Mouse (Mus musculus): ENCODE measurements at regions not wholly inside any gene's neighbourhood (a gene's known extent, or its start where the extent isn't known, plus 50 kb on each side); places are given as distances from the start of the nearest gene placed in this dataset.
"Not testable (repeated sequence)": the region's sequence is repeated elsewhere in the genome, so short reads cannot be mapped to it uniquely, and the experiment has no call there.

DNA sequence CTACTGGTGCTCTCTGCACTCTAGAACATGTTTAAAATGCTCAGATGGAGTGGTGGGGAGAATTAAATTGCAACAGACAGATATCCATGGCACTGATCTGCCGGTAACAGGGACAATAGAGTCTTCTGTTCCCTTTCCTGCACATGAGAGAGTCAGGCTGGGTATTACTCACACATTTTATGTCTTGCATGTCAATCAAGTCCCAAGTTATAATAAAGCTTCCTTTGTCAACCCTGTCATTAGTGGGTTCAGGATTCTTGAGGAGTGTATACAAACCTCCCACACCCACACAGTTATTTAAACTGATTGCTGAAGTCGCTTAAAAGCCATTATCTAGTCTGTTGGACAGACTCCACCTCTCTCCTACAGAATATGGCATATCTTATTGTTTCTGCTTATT lies 220.7 kb upstream of the Zfp703 start:
- Histone ChIP-seq H3K27me3 (no peaks in the 10 kb centered on the region), H3K4me2 (replicated peaks) (no peak overlapping the region), H3K4me1 (no peaks in the 10 kb centered on the region), H3K4me3 (no peak overlapping the region), H3K9ac (replicated peaks) (no peak overlapping the region), H3K36me3 (no peaks in the 10 kb centered on the region), H3K9me3 (no peaks in the 10 kb centered on the region), H3K27ac (replicated peaks) (no peak overlapping the region)
- no peak for ATAC-seq (ENCODE audit: low FRiP score, low read depth)
- WGBS = 80% methylated on average over 2 of the region's 2 CpGs

DNA sequence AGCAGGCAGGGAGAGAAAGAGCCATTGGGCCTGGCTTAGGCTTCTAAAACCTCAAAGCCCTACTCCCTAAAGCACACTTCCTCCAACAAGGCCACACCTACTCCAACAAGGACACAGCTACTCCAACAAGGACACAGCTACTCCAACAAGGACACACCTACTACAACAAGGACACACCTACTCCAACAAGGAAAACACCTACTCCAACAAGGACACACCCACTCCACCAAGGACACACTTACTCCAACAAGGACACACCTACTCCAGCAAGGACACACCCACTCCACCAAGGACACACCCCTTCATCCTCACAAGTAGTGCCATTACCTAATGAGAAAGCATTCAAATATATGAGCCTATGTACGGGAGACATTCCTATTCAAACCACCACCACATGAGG lies 216.4 kb upstream of the Zfp703 start:
- no peak overlapping the region for H3K9ac ChIP-seq (replicated peaks)
- H3K4me2 ChIP-seq (replicated peaks) = no peak overlapping the region
- WGBS = 96% methylated on average over 1 of the region's 1 CpGs
- H3K4me3 ChIP-seq = no peak overlapping the region
- H3K4me1 ChIP-seq = no peaks in the 10 kb centered on the region; the same call in 1 of the 2 replicates
- H3K36me3 ChIP-seq = no peaks in the 10 kb centered on the region
- H3K9me3 ChIP-seq = no peaks in the 10 kb centered on the region
- no peak overlapping the region for H3K27ac ChIP-seq (replicated peaks)
- no peak for ATAC-seq (ENCODE audit: low FRiP score, low read depth)
- H3K27me3 ChIP-seq = no peaks in the 10 kb centered on the region

GRCm38 (mm10) chr8:26762942-26763778 lies 214.0 kb upstream of the Zfp703 start:
- no peaks in the 10 kb centered on the region; the same call in 1 of the 2 replicates for H3K4me1 ChIP-seq
- 87% methylated on average over 16 of the region's 16 CpGs for WGBS
- no peak overlapping the region for H3K4me2 ChIP-seq (replicated peaks)
- no peaks in the 10 kb centered on the region for H3K27me3 ChIP-seq
- H3K9me3 ChIP-seq = no peaks in the 10 kb centered on the region
- no peaks in the 10 kb centered on the region for H3K36me3 ChIP-seq
- H3K4me3 ChIP-seq = no peak overlapping the region
- H3K9ac ChIP-seq (replicated peaks) = no peak overlapping the region
- no peak overlapping the region for H3K27ac ChIP-seq (replicated peaks)
- ATAC-seq (ENCODE audit: low FRiP score, low read depth) = no peak

- no peaks in the 10 kb centered on the region for H3K36me3 ChIP-seq
- no peaks in the 10 kb centered on the region for H3K9me3 ChIP-seq
- ATAC-seq (ENCODE audit: low FRiP score, low read depth) = no peak
- H3K4me1 ChIP-seq = peaks cover 3% of the 10 kb centered on the region; the same call in 1 of the 2 replicates
- H3K27me3 ChIP-seq = no peaks in the 10 kb centered on the region
- 86% methylated on average over 10 of the region's 10 CpGs for WGBS
- H3K4me2 ChIP-seq (replicated peaks) = no peak overlapping the region
- no peak overlapping the region for H3K4me3 ChIP-seq
- no peak overlapping the region for H3K9ac ChIP-seq (replicated peaks)
- H3K27ac ChIP-seq (replicated peaks) = no peak overlapping the region
Observed at GRCm38 (mm10) chr8:26768474-26769229, 208.5 kb upstream of the Zfp703 start.

DNA sequence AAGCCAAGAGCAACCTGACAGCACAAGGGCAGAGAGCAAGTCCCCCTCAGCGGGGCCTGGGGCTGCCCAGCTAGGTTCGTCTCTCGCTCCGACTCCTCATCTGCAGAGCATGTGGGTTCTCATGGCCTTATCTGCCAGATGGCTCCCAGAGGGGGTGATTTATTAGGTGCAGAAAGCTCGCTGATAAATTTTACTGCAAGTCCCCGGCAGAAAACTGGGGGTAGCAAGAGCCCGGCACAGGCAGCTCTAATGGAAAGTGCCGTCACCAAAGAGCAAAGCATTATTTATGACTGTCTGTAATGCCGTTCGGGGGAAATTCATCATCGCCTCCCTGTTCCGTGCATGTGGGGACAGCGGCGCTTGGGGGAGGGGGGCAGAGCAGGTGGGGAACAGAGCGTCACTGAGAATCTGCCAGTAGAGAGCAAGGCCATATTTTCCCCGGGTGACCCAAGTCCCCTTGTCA lies 206.7 kb upstream of the Zfp703 start:
- WGBS = 66% methylated on average over 16 of the region's 16 CpGs
- 0 out of 2 replicates have a peak, but pooled peaks cover 3% of the 10 kb centered on the region for H3K4me1 ChIP-seq
- H3K4me2 ChIP-seq (replicated peaks) = peak overlapping the region; percentile 26
- H3K36me3 ChIP-seq = no peaks in the 10 kb centered on the region
- H3K27me3 ChIP-seq = no peaks in the 10 kb centered on the region
- ATAC-seq (ENCODE audit: low FRiP score, low read depth) = no peak
- H3K9ac ChIP-seq (replicated peaks) = no peak overlapping the region
- no peak overlapping the region for H3K4me3 ChIP-seq
- H3K27ac ChIP-seq (replicated peaks) = no peak overlapping the region
- no peaks in the 10 kb centered on the region for H3K9me3 ChIP-seq

GRCm38 (mm10) chr8:26778917-26779537 lies 198.1 kb upstream of the Zfp703 start:
- no peaks in the 10 kb centered on the region for H3K36me3 ChIP-seq
- WGBS = 75% methylated on average over 10 of the region's 10 CpGs
- H3K27me3 ChIP-seq = peaks cover 10% of the 10 kb centered on the region
- no peak for ATAC-seq (ENCODE audit: low FRiP score, low read depth)
- H3K4me3 ChIP-seq = no peak overlapping the region
- no peak overlapping the region for H3K4me2 ChIP-seq (replicated peaks)
- 0 out of 2 replicates have a peak, but pooled peaks cover 3% of the 10 kb centered on the region for H3K4me1 ChIP-seq
- H3K9me3 ChIP-seq = no peaks in the 10 kb centered on the region
- H3K27ac ChIP-seq (replicated peaks) = no peak overlapping the region
- H3K9ac ChIP-seq (replicated peaks) = no peak overlapping the region

- 0 out of 2 replicates have a peak overlapping the region, but pooled peaks have one; percentile 34 for H3K9ac ChIP-seq (replicated peaks)
- peak overlapping the region; percentile 42 for H3K4me2 ChIP-seq (replicated peaks)
- ATAC-seq (ENCODE audit: low FRiP score, low read depth) = peak; percentile 27; the same call in 1 of the 2 replicates
- H3K4me1 ChIP-seq = 0 out of 2 replicates have a peak, but pooled peaks cover 3% of the 10 kb centered on the region
- H3K27ac ChIP-seq (replicated peaks) = no peak overlapping the region
- H3K4me3 ChIP-seq = peak overlapping the region; percentile 13; the same call in 1 of the 2 replicates
- H3K27me3 ChIP-seq = peaks cover 10% of the 10 kb centered on the region
- H3K36me3 ChIP-seq = no peaks in the 10 kb centered on the region
- H3K9me3 ChIP-seq = no peaks in the 10 kb centered on the region
- WGBS = 27% methylated on average over 19 of the region's 19 CpGs
Observed at GRCm38 (mm10) chr8:26780515-26780914, 196.6 kb upstream of the Zfp703 start.

DNA sequence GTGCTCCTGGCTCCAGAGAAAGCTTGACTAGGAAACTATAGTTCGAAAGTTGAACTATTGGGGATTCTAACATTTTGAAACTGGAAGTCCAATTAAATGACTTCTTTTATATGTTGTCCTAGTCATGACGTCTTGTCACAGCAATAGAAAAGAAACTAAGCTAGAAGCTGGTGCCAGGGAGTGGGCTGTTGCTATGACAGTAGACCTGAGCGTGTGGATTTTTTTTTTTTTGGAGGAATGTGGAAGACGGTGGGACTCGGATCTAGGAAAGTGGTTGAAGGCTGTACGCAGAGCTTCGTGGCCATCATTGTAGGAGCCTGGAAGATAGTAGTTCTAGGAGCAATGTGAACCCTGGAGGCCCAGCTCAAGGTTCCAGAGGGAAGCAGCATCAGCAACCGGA lies 194.2 kb upstream of the Zfp703 start:
- not testable (repeated sequence) for H3K27me3 ChIP-seq; H3K9me3 ChIP-seq; H3K9ac ChIP-seq (replicated peaks); H3K4me3 ChIP-seq; H3K4me2 ChIP-seq (replicated peaks); ATAC-seq (ENCODE audit: low FRiP score, low read depth); H3K27ac ChIP-seq (replicated peaks); H3K36me3 ChIP-seq; H3K4me1 ChIP-seq
- WGBS = 91% methylated on average over 8 of the region's 8 CpGs

DNA sequence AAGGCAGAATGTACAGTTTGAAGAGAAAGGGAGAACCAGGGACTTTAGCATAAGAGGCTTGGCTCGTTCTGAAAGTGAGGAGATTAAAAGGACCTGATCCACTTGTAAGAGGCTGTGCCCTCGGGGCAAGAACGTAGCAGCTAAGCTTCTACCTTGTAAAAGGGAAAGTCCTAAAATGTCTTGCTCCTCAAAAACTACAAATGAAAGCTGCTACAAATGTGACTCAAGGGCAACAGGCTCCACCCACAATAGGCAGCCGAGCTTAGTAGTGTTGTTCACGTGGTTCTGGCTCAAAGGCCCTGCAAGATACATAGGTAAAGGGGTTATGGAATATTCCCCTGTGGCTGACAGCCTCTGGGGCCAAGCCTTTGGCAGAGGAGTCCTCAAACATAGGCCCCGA lies 192.7 kb upstream of the Zfp703 start:
- Histone ChIP-seq H3K4me3 (no peak overlapping the region), H3K36me3 (no peaks in the 10 kb centered on the region), H3K27me3 (peaks cover 10% of the 10 kb centered on the region), H3K27ac (replicated peaks) (no peak overlapping the region), H3K9ac (replicated peaks) (no peak overlapping the region), H3K9me3 (no peaks in the 10 kb centered on the region), H3K4me2 (replicated peaks) (no peak overlapping the region), H3K4me1 (0 out of 2 replicates have a peak, but pooled peaks cover 3% of the 10 kb centered on the region)
- WGBS = 66% methylated on average over 6 of the region's 6 CpGs
- ATAC-seq (ENCODE audit: low FRiP score, low read depth) = no peak

- Histone ChIP-seq H3K36me3 (no peaks in the 10 kb centered on the region), H3K4me2 (replicated peaks) (no peak overlapping the region), H3K9me3 (no peaks in the 10 kb centered on the region), H3K27me3 (no peaks in the 10 kb centered on the region), H3K9ac (replicated peaks) (no peak overlapping the region), H3K27ac (replicated peaks) (no peak overlapping the region), H3K4me3 (no peak overlapping the region), H3K4me1 (no peaks in the 10 kb centered on the region)
- WGBS = 78% methylated on average over 2 of the region's 2 CpGs
- no peak for ATAC-seq (ENCODE audit: low FRiP score, low read depth)
Observed at GRCm38 (mm10) chr8:26791795-26792194, 185.3 kb upstream of the Zfp703 start.

- no peak overlapping the region for H3K4me2 ChIP-seq (replicated peaks)
- WGBS = 92% methylated on average over 9 of the region's 9 CpGs
- no peak overlapping the region for H3K27ac ChIP-seq (replicated peaks)
- H3K27me3 ChIP-seq = 0 out of 2 replicates have a peak, but pooled peaks cover 4% of the 10 kb centered on the region
- H3K9me3 ChIP-seq = no peaks in the 10 kb centered on the region
- H3K4me3 ChIP-seq = no peak overlapping the region
- no peak for ATAC-seq (ENCODE audit: low FRiP score, low read depth)
- H3K36me3 ChIP-seq = no peaks in the 10 kb centered on the region
- no peaks in the 10 kb centered on the region for H3K4me1 ChIP-seq
- no peak overlapping the region for H3K9ac ChIP-seq (replicated peaks)
Observed at GRCm38 (mm10) chr8:26793606-26794292, 183.4 kb upstream of the Zfp703 start.
